Mouse (Mus musculus) heart, embryonic 16.5 days (tissue): ENCODE measurements at regions not wholly inside any gene's neighbourhood (a gene's known extent, or its start where the extent isn't known, plus 50 kb on each side); places are given as distances from the start of the nearest gene placed in this dataset.
A peak's percentile ranks its signal among the peaks of the same experiment; 100 is the strongest.
"Not testable (repeated sequence)": the region's sequence is repeated elsewhere in the genome, so short reads cannot be mapped to it uniquely, and the experiment has no call there.

Experiments
- ATAC-seq: fragments of 200-750 bp; cut with Nextera tagmentation; replicated peaks from 2 replicates; pipeline ENCODE4 v1.8.0; 2017; ENCODE audit warnings: moderate number of reproducible peaks; ENCODE audit not compliant: insufficient read depth, low FRiP score; ENCODE audit errors: extremely low read depth
- H3K27ac ChIP-seq: fragments of 300-500 bp; sonication (generic); 2 replicates; pipeline ENCODE4 v1.5.1; 2014; ENCODE audit warnings: mild to moderate bottlenecking, low read length, control low read depth, moderate library complexity
- H3K27me3 ChIP-seq: fragments of 300-500 bp; sonication (generic); 2 replicates; pipeline ENCODE4 v1.6.1; 2014; ENCODE audit warnings: low read length, mixed read lengths; ENCODE audit not compliant: control insufficient read depth, insufficient read depth
- H3K36me3 ChIP-seq: fragments of 300-500 bp; sonication (generic); 2 replicates; pipeline ENCODE4 v1.6.1; 2014; ENCODE audit not compliant: control insufficient read depth, insufficient read depth
- H3K4me1 ChIP-seq: fragments of 300-500 bp; sonication (generic); 2 replicates; pipeline ENCODE4 v1.6.1; 2014; ENCODE audit warnings: low read length, mixed read lengths; ENCODE audit not compliant: control insufficient read depth, insufficient read depth
- H3K4me2 ChIP-seq: fragments of 300-500 bp; sonication (generic); 2 replicates; pipeline ENCODE4 v1.6.1; 2014; ENCODE audit warnings: low read depth, mild to moderate bottlenecking, control low read depth, low read length
- H3K4me3 ChIP-seq: fragments of 300-500 bp; sonication (generic); 2 replicates; pipeline ENCODE4 v1.5.1; 2014; ENCODE audit warnings: mild to moderate bottlenecking, control low read depth, low read length
- H3K9ac ChIP-seq: fragments of 300-500 bp; sonication (generic); 2 replicates; pipeline ENCODE4 v1.6.1; 2014; ENCODE audit warnings: low read length, control low read depth
- H3K9me3 ChIP-seq: fragments of 300-500 bp; sonication (generic); replicated peaks from 2 replicates; pipeline ENCODE4 v1.6.1; 2016; ENCODE audit warnings: low read length; ENCODE audit not compliant: control insufficient read depth
- WGBS: fragments of 180-500 bp; shearing (Covaris S2); extraction: QIAGEN DNeasy Blood & Tissue Kit; methylation state at CpG from one replicate; pipeline ENCODE4 v1.1.7; 2014; 5-methylcytosine and 5-hydroxymethylcytosine counted together

GRCm38 (mm10) chr19:3083438-3083837 lies 199.3 kb upstream of the Mrpl21 start:
- Histone ChIP-seq H3K4me3 (peak overlapping the region; percentile 43), H3K4me2 (peak overlapping the region; percentile 44)
- not testable (repeated sequence) for H3K4me1 ChIP-seq, H3K36me3 ChIP-seq, H3K9me3 ChIP-seq, H3K27me3 ChIP-seq, H3K9ac ChIP-seq, H3K27ac ChIP-seq, ATAC-seq
- WGBS = 63% methylated on average over 27 of the region's 27 CpGs

- not testable (repeated sequence) for ATAC-seq, H3K36me3 ChIP-seq, H3K27ac ChIP-seq, H3K27me3 ChIP-seq, H3K4me3 ChIP-seq, H3K4me1 ChIP-seq, H3K4me2 ChIP-seq, H3K9ac ChIP-seq, H3K9me3 ChIP-seq
- 81% methylated on average over 5 of the region's 5 CpGs for WGBS
Measured at GRCm38 (mm10) chr19:3091771-3092170, 190.9 kb upstream of the Mrpl21 start.
